23 mouse cellular contexts compared by ENCODE assay signal in the genomic region with DNA sequence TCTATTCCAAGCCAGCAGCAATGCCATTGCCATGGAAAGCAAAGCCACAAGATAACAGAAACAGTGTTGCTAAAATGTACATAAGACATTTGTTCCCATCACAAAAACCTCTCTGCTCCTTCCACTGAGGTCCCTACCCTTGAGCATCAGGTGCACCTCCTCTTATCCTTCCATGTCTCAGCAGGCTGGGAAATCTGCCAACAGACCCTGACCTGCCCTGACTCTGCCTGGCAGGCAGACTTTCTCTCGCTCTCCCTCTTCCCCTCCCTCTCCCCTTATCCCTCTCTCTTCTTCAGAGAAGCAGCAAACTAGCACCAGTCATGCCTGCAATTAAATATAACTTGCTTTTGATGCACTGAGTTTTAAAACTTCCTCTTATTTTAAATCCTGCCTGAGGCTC.
DNase-seq lines count a peak whose midpoint lies in the region; ATAC-seq and TF ChIP-seq lines count a peak whose summit lies in the region.
"Had no signal": no experiment of that assay in that cellular context is flagged by ENCODE, and none has a peak within 500 bp of the region (broad histone marks: within the 10 kb centered on the region; RNA-seq: fewer than 3 reads in every experiment).

No protein-coding gene starts in this region.

- H3K9ac ChIP-seq in midbrain, postnatal 0 days (replicated peaks; ENCODE audit: low read length, poor library complexity, severe bottlenecking) = no peak overlapping the region
- no peak overlapping the region for H3K9ac ChIP-seq in midbrain, embryonic 16.5 days (ENCODE audit: low read depth, low read length)
- H3K9ac ChIP-seq: embryonic facial prominence, embryonic 12.5 days; forebrain, embryonic 15.5 days; hindbrain, embryonic 14.5 days; intestine, embryonic 15.5 days; midbrain, embryonic 13.5 days; neural tube, embryonic 15.5 days had no signal

- intact Hi-C loops in heart, postnatal 36 days (cut with DNase I) = no loop called here

- no peak overlapping the region for H3K4me2 ChIP-seq in midbrain, postnatal 0 days (ENCODE audit: low read depth, low read length, poor library complexity, severe bottlenecking)
- no peak overlapping the region for H3K4me2 ChIP-seq in midbrain, embryonic 16.5 days (ENCODE audit: low read length)
- H3K4me2 ChIP-seq: embryonic facial prominence, embryonic 12.5 days; forebrain, embryonic 15.5 days; heart, embryonic 11.5 days; hindbrain, embryonic 14.5 days; intestine, embryonic 15.5 days; midbrain, embryonic 13.5 days; neural tube, embryonic 15.5 days had no signal

- no peaks in the 10 kb centered on the region for H3K4me1 ChIP-seq in midbrain, postnatal 0 days (ENCODE audit: insufficient read depth, low read length)
- no peaks in the 10 kb centered on the region for H3K4me1 ChIP-seq in midbrain, embryonic 16.5 days (ENCODE audit: control insufficient read depth, insufficient read depth, low read length)
- H3K4me1 ChIP-seq: embryonic facial prominence, embryonic 12.5 days; forebrain, embryonic 15.5 days; intestine, embryonic 15.5 days; midbrain, embryonic 13.5 days; neural tube, embryonic 15.5 days had no signal

- WGBS in midbrain, postnatal 0 days = 36% methylated on average over 1 of the region's 1 CpGs
- 13% methylated on average over 1 of the region's 1 CpGs for WGBS in midbrain, embryonic 16.5 days

- DNase-seq in adrenal gland, adult (ENCODE audit: inconsistent age in 2 of 2, low spot score in 1 of 2) = peak; percentile 29 to 76
- DNase-seq in adrenal gland, postnatal 4 days (ENCODE audit: low spot score in 2 of 2) = no peak
- peak; percentile 5 for DNase-seq in heart, postnatal 4 days
- DNase-seq in heart, postnatal 36 days = no peak
- peak; percentile 24 for DNase-seq in midbrain, postnatal 0 days (ENCODE audit: low spot score)
- peak; percentile 70 for DNase-seq in testis, postnatal 14 days (ENCODE audit: low spot score)
- no peak for DNase-seq in urinary bladder, postnatal 14 days (ENCODE audit: low spot score)
- DNase-seq: cerebellum, adult 11-12 months; heart, postnatal 10 days; kidney, adult 9 months; layer of hippocampus, adult 9-11 months; lung, postnatal 10 days; right cerebral cortex, postnatal 4 days; thymus, postnatal 36 days had no signal

- no peaks in the 10 kb centered on the region for H3K36me3 ChIP-seq in midbrain, postnatal 0 days (ENCODE audit: insufficient read depth, low read length)
- no peaks in the 10 kb centered on the region for H3K36me3 ChIP-seq in midbrain, embryonic 16.5 days (ENCODE audit: control insufficient read depth, insufficient read depth, low read length)
- H3K36me3 ChIP-seq: embryonic facial prominence, embryonic 12.5 days; forebrain, embryonic 15.5 days; intestine, embryonic 15.5 days; midbrain, embryonic 13.5 days; neural tube, embryonic 15.5 days had no signal

- H3K27me3 ChIP-seq in midbrain, postnatal 0 days (ENCODE audit: insufficient read depth, low read length) = no peaks in the 10 kb centered on the region
- H3K27me3 ChIP-seq in midbrain, embryonic 16.5 days (ENCODE audit: control insufficient read depth, insufficient read depth, low read depth, low read length) = no peaks in the 10 kb centered on the region
- H3K27me3 ChIP-seq: embryonic facial prominence, embryonic 12.5 days; forebrain, embryonic 15.5 days; intestine, embryonic 15.5 days; midbrain, embryonic 13.5 days; neural tube, embryonic 15.5 days had no signal

- H3K9me3 ChIP-seq in midbrain, postnatal 0 days (ENCODE audit: low read length) = no peaks in the 10 kb centered on the region
- no peaks in the 10 kb centered on the region for H3K9me3 ChIP-seq in midbrain, embryonic 16.5 days (replicated peaks; ENCODE audit: control insufficient read depth, low read length, poor library complexity, severe bottlenecking)
- H3K9me3 ChIP-seq: embryonic facial prominence, embryonic 12.5 days; forebrain, embryonic 15.5 days; intestine, embryonic 15.5 days; midbrain, embryonic 13.5 days; neural tube, embryonic 15.5 days had no signal

- no peak overlapping the region for H3K4me3 ChIP-seq in midbrain, postnatal 0 days (ENCODE audit: low read depth, low read length)
- H3K4me3 ChIP-seq in midbrain, embryonic 16.5 days (ENCODE audit: low read depth, low read length) = no peak overlapping the region
- H3K4me3 ChIP-seq: embryonic facial prominence, embryonic 12.5 days; forebrain, embryonic 15.5 days; intestine, embryonic 15.5 days; midbrain, embryonic 13.5 days; neural tube, embryonic 15.5 days had no signal

- no peak for ATAC-seq in midbrain, postnatal 0 days (ENCODE audit: low FRiP score)
- ATAC-seq in midbrain, embryonic 16.5 days = no peak
- ATAC-seq: forebrain, embryonic 15.5 days; intestine, embryonic 15.5 days; midbrain, embryonic 13.5 days; Patski had no signal

- no peak for TF ChIP-seq CTCF in midbrain, postnatal 0 days (IDR thresholded peaks at IDR 0.05)

- no peak overlapping the region for H3K27ac ChIP-seq in midbrain, postnatal 0 days (ENCODE audit: low read depth, low read length)
- H3K27ac ChIP-seq in midbrain, embryonic 16.5 days (ENCODE audit: low read length) = no peak overlapping the region
- H3K27ac ChIP-seq: embryonic facial prominence, embryonic 12.5 days; forebrain, embryonic 15.5 days; hindbrain, embryonic 14.5 days; intestine, embryonic 15.5 days; midbrain, embryonic 13.5 days; neural tube, embryonic 15.5 days had no signal

Comparison
In these comparisons a context has a peak if more than half of its experiments do, and no peak if none do; other contexts are left out.
1. DNase-seq: peak in adrenal gland, adult (2 of 2), heart, postnatal 4 days (single experiment), midbrain, postnatal 0 days (single experiment) and testis, postnatal 14 days (single experiment); none in adrenal gland, postnatal 4 days (0 of 2), heart, postnatal 36 days (0 of 2) and urinary bladder, postnatal 14 days (single experiment).